Mouse (Mus musculus): ENCODE measurements around the gene Rapgef4. TPM values are rescaled to one million over a fixed set of nuclear protein-coding genes. Genes with fewer than 3 reads are reported as not detected.

Rapgef4 gene
- polyA plus RNA-seq, 1 experiment from 2014 or later: 5.6 TPM

DNA sequence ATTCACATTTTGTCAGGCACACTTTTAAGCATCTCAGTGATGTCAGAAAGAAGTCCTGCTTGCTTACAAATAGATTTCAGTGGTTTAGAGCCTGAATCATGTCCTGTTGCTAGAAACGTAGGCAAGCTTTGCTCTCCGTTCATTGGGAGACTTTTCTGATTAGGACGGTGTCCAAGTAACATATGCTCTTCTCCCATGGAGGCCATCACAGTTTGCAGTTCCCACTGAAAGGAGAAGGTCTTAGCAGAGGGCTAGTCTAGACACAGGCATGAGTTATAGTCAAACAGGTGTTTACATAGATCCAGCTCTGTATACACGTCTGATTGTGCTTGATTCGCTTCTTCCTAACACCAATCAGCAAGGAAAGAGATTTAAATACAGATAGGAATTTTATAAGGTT lies 135.7 kb downstream of the Rapgef4 start:
- no peaks in the 10 kb centered on the region; the same call in 1 of the 2 replicates for H3K27me3 ChIP-seq
- no peaks in the 10 kb centered on the region for H3K9me3 ChIP-seq (replicated peaks)
- no peaks in the 10 kb centered on the region for H3K36me3 ChIP-seq
- H3K4me3 ChIP-seq: no peak overlapping the region
- no peak overlapping the region for H3K4me2 ChIP-seq (replicated peaks)
- 86% methylated on average over 5 of the region's 5 CpGs for WGBS
- no peak for ATAC-seq (ENCODE audit: low FRiP score)
- peaks cover 2% of the 10 kb centered on the region; the same call in 1 of the 2 replicates for H3K4me1 ChIP-seq
- no peak overlapping the region for H3K9ac ChIP-seq
- no peak overlapping the region for H3K27ac ChIP-seq

DNA sequence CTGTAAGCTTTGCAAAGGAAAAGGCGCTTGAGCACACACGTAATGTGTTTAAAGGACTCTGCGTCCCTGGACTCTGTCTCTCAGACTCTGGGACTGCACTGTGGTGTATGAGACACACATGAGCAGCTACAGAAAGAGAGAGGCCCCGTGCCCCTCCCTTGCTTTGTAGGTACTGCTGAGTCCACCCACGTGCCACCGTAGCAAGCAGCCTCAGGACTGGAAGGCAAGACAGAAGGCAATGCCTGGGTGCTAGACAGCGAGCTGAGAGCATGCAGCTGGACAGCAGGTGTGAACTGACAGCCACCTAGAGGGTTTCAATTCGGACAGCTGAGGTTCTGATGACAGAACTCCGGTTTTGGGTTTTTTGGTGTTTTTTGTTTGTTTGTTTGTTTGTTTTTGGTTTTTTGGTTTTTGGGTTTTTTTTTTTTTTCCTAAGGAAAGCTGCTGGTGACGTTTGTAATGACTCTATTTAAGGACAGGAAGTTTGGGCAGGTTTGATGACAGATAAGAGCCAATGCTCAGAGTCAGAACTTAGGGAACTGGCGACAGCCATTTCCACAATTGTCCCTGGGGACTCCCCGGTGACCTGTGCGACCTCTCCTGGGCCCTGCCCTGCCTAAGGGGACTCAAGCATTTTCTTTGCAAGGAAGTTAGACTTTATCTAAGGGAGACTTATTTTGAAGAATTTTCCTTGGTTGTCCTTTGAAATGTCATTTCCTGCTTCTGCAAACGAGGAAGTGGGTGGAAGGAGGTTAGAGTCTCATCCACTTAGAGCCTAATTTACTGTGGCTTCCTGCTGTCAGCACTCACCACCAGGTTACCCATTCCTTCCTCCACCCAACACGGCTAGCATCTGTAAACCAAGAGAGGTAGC lies 136.3 kb downstream of the Rapgef4 start:
- H3K27ac ChIP-seq: no peak overlapping the region
- WGBS: 62% methylated on average over 15 of the region's 15 CpGs
- H3K4me3 ChIP-seq: no peak overlapping the region
- no peaks in the 10 kb centered on the region for H3K9me3 ChIP-seq (replicated peaks)
- ATAC-seq (ENCODE audit: low FRiP score): no peak
- no peaks in the 10 kb centered on the region; the same call in 1 of the 2 replicates for H3K27me3 ChIP-seq
- H3K4me2 ChIP-seq (replicated peaks): no peak overlapping the region
- peaks cover 2% of the 10 kb centered on the region; the same call in 1 of the 2 replicates for H3K4me1 ChIP-seq
- no peaks in the 10 kb centered on the region for H3K36me3 ChIP-seq
- H3K9ac ChIP-seq: no peak overlapping the region

DNA sequence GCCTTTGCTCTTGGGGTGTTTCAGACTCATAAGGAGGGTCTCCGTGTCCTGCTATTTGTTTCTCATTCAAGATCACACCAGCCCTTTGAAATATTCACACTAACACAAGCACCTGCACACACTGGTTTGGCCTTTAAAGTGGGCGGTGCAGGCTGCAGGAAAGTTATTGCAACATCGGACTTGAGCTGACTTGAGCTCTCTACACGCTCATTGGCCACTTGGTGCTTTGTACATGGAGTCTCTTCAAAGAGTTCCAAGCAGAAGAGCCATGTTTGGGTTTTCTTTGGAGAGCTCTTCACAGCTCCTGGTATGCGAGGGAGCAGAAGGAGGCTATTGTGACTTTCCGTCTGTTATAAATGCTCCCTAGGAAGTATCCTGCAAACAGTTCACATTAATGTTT lies 139.2 kb downstream of the Rapgef4 start:
- no peak overlapping the region for H3K4me2 ChIP-seq (replicated peaks)
- WGBS: 80% methylated on average over 6 of the region's 6 CpGs
- no peak overlapping the region for H3K4me3 ChIP-seq
- H3K4me1 ChIP-seq: peaks cover 7% of the 10 kb centered on the region; the same call in 1 of the 2 replicates
- no peak overlapping the region for H3K9ac ChIP-seq
- H3K27ac ChIP-seq: no peak overlapping the region
- no peaks in the 10 kb centered on the region for H3K36me3 ChIP-seq
- H3K27me3 ChIP-seq: peaks cover 3% of the 10 kb centered on the region
- H3K9me3 ChIP-seq (replicated peaks): no peaks in the 10 kb centered on the region
- ATAC-seq (ENCODE audit: low FRiP score): no peak

DNA sequence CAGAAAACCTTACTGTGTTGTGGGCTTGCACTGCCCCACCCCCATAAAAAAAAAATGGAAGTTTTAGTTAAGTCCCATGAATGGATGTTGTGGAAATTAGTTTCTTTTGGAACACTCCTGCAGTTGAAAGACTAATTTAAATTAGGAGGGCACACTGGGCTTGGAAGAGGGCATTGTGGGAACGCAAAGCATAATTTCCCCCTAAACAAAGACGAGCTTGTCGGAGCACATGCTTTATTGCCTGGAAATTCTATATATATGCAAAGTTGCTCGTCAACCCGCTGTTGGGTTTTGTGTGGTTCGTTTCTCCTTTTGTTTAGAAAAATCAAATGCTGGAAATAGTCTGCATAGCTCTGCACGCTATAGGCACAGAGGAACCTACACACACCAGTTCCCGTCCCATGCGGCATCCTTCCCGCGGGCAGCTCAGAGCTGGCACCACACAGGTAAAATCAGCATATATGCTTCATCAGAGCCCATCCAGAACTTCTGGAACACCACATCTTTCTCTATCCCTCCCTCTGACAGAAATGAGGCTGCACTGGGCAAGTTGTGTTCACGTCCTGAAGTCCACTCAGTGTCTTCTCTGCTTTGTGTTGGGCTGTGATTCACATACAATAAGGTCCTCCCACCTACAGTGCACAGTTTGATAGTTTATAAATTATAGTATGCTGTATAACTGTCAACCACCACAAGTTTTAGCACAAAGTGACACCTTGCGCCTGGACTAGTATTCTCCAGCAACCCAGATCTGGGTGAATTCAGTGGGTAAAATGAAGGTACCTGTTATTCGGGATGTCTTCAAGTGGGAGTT lies 141.6 kb downstream of the Rapgef4 start:
- Histone ChIP-seq H3K4me2 (replicated peaks) (0 out of 2 replicates have a peak overlapping the region, but pooled peaks have one; percentile 5), H3K27me3 (peaks cover 6% of the 10 kb centered on the region), H3K4me1 (0 out of 2 replicates have a peak, but pooled peaks cover 5% of the 10 kb centered on the region), H3K36me3 (no peaks in the 10 kb centered on the region), H3K4me3 (no peak overlapping the region), H3K9me3 (replicated peaks) (no peaks in the 10 kb centered on the region), H3K27ac (no peak overlapping the region), H3K9ac (no peak overlapping the region)
- WGBS: 55% methylated on average over 14 of the region's 14 CpGs
- 0 out of 2 replicates have a peak, but pooled peaks have one; percentile 48 for ATAC-seq (ENCODE audit: low FRiP score)

DNA sequence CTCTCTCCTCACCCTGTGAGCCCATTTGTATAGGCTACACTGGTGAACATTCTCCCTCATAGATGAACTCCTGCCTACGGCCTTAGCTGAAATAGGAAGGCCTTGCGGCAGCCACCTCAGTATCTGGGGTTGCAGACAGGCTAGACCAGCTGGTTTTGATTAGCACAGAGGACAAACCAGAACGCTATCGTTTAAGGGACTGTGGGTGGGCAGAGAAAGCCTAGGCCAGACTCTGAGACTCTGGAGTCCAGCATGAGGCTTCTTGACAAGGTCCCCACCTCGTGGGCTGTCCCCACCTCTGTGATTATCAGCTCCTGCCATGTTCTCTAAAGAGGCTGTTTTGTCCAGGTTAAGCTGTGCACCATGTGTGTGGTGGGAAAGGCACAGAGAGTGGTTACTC lies 142.8 kb downstream of the Rapgef4 start:
- Histone ChIP-seq H3K4me3 (no peak overlapping the region), H3K4me1 (0 out of 2 replicates have a peak, but pooled peaks cover 5% of the 10 kb centered on the region), H3K36me3 (no peaks in the 10 kb centered on the region), H3K9me3 (replicated peaks) (no peaks in the 10 kb centered on the region), H3K27ac (no peak overlapping the region), H3K4me2 (replicated peaks) (no peak overlapping the region), H3K27me3 (peaks cover 6% of the 10 kb centered on the region), H3K9ac (no peak overlapping the region)
- 68% methylated on average over 5 of the region's 5 CpGs for whole genome bisulfite sequencing
- no peak for ATAC-seq (ENCODE audit: low FRiP score)

DNA sequence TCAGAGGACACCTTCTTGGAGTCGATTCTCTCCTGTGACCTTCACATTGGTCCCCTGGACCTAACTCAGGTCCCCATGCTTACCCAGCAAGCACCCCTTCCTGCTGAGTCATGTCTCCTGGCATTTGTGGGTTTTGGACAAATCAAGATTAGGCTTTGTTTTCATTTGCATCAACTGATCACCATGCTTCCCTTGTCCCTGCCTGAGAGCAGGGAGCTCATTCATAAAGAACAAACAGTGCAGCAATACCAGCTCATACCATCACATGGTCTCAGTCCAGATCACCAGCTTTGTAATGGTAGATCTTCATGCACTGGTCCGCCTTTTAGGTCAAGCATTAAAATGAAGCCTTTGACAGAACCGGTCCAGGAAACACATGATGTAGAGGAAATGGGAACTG lies 144.7 kb downstream of the Rapgef4 start:
- Histone ChIP-seq H3K36me3 (no peaks in the 10 kb centered on the region), H3K4me3 (no peak overlapping the region), H3K27ac (no peak overlapping the region), H3K9me3 (replicated peaks) (no peaks in the 10 kb centered on the region), H3K9ac (no peak overlapping the region), H3K4me2 (replicated peaks) (no peak overlapping the region), H3K27me3 (peaks cover 6% of the 10 kb centered on the region), H3K4me1 (0 out of 2 replicates have a peak, but pooled peaks cover 5% of the 10 kb centered on the region)
- 77% methylated on average over 3 of the region's 3 CpGs for WGBS
- ATAC-seq (ENCODE audit: low FRiP score): no peak

DNA sequence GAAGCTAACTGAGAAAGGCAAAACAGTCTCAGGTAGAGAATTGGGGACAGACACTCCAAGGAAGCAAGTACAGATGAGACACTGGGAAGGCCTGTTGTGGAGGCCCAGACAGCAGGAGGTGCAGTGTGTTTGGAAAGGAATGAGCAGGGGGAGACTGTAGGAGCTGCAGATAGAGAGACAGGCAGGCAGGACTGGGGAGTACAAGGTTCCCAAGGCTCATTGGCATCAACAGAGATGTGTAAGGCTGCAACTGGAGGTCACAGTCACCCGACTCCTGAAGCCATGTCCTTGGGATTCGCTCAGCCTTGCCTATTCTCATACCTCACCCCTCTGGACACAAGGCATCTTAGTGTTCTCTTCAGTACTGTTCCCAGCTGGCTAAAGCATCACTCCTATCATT lies 145.4 kb downstream of the Rapgef4 start:
- WGBS: 93% methylated on average over 2 of the region's 2 CpGs
- Histone ChIP-seq H3K4me2 (replicated peaks) (no peak overlapping the region), H3K36me3 (no peaks in the 10 kb centered on the region), H3K4me1 (peaks cover 5% of the 10 kb centered on the region; the same call in 1 of the 2 replicates), H3K4me3 (no peak overlapping the region), H3K9me3 (replicated peaks) (no peaks in the 10 kb centered on the region), H3K27ac (no peak overlapping the region), H3K27me3 (peaks cover 6% of the 10 kb centered on the region), H3K9ac (no peak overlapping the region)
- no peak for ATAC-seq (ENCODE audit: low FRiP score)

DNA sequence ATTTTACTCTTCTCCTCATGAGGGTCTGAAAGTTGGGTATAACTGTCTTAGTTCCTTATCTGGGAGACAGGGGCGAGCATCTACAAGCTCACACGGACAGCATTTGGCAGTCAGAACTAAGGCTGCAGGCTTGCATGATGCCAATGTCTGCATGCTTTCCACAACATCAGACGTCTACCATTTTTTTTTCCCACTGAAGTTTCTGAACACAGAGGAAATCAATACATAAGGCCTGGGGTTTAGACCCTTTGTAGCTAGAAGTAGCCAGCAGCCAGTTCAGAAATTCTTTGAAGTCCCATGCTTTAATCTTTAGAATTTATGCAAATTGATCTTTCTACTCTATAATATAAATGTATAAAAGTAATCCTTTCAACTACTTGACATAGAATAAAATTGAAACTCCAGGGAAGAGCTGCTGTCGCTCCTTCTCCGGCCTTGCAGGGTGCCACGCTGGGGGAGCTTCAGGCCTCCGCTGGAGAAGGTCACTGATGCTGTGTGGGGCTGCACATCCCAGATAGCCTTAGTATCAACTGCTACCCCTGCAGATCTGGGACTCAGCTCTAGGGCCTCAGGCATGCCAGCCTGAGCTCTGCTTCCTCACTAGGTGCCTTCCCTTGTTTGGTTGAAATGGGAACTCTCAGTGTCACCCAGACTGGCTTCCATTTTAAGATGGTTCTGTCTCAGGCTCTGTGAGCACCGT lies 148.7 kb downstream of the Rapgef4 start:
- ATAC-seq (ENCODE audit: low FRiP score): no peak
- no peaks in the 10 kb centered on the region for H3K36me3 ChIP-seq
- H3K9me3 ChIP-seq (replicated peaks): no peaks in the 10 kb centered on the region
- no peak overlapping the region for H3K27ac ChIP-seq
- 85% methylated on average over 8 of the region's 8 CpGs for WGBS
- H3K27me3 ChIP-seq: 0 out of 2 replicates have a peak, but pooled peaks cover 3% of the 10 kb centered on the region
- no peak overlapping the region for H3K9ac ChIP-seq
- H3K4me3 ChIP-seq: no peak overlapping the region
- H3K4me2 ChIP-seq (replicated peaks): no peak overlapping the region
- H3K4me1 ChIP-seq: no peaks in the 10 kb centered on the region; the same call in 1 of the 2 replicates

DNA sequence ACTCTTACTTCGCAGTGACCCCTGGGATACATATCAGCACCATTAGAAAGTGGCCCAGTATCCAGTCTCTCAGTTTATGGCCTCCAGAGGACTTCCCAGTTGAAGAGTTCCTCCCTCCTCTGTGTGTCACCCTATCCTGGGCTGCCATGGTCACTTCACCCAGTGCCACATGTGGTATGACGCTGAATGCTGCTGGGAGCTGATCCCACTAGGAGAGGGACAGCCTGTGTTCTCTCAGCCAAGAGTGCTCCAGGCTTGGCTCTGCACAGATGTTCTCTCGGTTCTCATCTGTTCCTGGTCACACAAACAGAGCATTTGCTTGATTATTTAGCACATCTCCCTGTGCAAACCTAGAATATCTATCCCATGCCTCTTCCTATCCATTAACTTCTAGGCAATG lies 151.2 kb downstream of the Rapgef4 start:
- Histone ChIP-seq H3K4me2 (replicated peaks) (no peak overlapping the region), H3K36me3 (no peaks in the 10 kb centered on the region), H3K9ac (no peak overlapping the region), H3K4me3 (no peak overlapping the region), H3K27ac (no peak overlapping the region), H3K27me3 (no peaks in the 10 kb centered on the region), H3K9me3 (replicated peaks) (no peaks in the 10 kb centered on the region), H3K4me1 (peaks cover 4% of the 10 kb centered on the region)
- WGBS: 91% methylated on average over 3 of the region's 3 CpGs
- no peak for ATAC-seq (ENCODE audit: low FRiP score)

DNA sequence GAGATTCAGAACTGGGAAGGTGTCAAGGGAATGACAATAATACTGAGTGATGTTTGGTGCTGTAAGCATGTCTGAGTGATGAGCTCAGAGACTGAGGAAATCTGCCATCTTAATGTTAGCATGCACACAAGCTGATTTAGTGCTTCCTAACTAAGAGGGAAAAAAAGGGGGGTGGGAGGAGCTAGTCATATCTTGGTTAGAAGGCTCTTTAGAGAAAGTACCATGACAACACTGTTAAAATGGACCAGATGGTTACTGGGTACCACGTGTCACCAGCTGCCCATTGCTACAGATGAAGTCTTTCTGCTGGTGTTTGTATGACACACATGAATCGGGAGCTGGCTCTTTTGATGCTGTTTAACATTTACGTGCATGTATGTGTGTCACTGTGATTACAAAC lies 155.0 kb downstream of the Rapgef4 start:
- Histone ChIP-seq H3K4me3 (no peak overlapping the region), H3K4me1 (peaks cover 4% of the 10 kb centered on the region), H3K9me3 (replicated peaks) (no peaks in the 10 kb centered on the region), H3K36me3 (no peaks in the 10 kb centered on the region), H3K27me3 (no peaks in the 10 kb centered on the region), H3K4me2 (replicated peaks) (no peak overlapping the region), H3K9ac (no peak overlapping the region), H3K27ac (no peak overlapping the region)
- ATAC-seq (ENCODE audit: low FRiP score): no peak
- WGBS: 79% methylated on average over 3 of the region's 3 CpGs

DNA sequence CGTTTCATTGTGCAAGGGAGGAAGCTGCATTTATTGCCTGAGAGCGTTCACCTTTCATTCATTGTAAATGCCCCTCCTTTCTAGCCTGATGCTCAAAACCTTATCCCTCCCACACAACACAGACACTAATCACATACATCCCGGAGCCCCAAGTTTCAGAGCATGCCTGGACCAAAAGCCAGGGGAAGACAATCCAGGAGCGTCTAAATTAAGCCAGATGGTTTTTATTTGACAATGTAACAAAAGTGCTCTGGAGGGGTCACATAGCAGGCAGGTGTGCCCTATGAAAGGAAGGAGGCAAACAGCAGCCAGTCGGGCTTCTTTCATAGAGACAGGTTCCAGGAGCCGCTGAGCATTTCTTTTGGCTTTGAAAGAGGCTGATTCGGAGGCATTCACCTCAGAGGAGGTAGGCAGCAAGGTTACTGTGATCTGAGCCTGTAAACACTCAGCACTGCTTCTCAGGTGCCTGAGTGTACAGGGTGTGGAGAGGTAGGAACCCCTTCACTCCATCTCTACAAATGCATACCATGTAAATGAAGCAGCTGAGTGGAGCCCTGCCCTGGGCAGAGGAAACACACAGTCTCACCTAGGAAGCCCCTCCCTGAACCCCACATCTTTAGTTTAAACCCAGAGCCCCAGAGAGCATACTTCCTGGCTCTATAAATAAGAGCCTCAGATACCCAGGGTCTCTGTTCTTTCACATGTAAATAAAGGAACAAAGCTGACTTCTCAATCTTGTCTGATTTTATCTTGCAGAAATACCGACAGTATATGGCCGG lies 155.6 kb downstream of the Rapgef4 start:
- no peaks in the 10 kb centered on the region for H3K9me3 ChIP-seq (replicated peaks)
- WGBS: 57% methylated on average over 9 of the region's 9 CpGs
- ATAC-seq (ENCODE audit: low FRiP score): no peak
- no peak overlapping the region for H3K4me3 ChIP-seq
- peaks cover 7% of the 10 kb centered on the region for H3K4me1 ChIP-seq
- H3K4me2 ChIP-seq (replicated peaks): no peak overlapping the region
- no peaks in the 10 kb centered on the region for H3K36me3 ChIP-seq
- H3K27ac ChIP-seq: no peak overlapping the region
- H3K9ac ChIP-seq: no peak overlapping the region
- no peaks in the 10 kb centered on the region for H3K27me3 ChIP-seq

All from hindbrain, embryonic 12.5 days (tissue).